Mouse (Mus musculus): ENCODE data around the gene Dcaf7. TPM values are rescaled to one million over a fixed set of nuclear protein-coding genes. Genes with fewer than 3 reads are reported as not detected.

Gene Dcaf7
- polyA plus RNA-seq, 1 experiment from 2014 or later: 43.8 TPM

Other genes starting within 250 kb of the Dcaf7 start
- gene Cyb561, start 83.5 kb upstream of the Dcaf7 start, polyA plus RNA-seq (2015; fragmentation: Nextera tagmentation; extraction: Ambion mirVana): 4.6 and 5.2 TPM in 2 replicates
- gene Ace, start 68.9 kb upstream of the Dcaf7 start, polyA plus RNA-seq (2015; fragmentation: Nextera tagmentation; extraction: Ambion mirVana): 0.96 and 1.1 TPM in 2 replicates
- not detected in 2 replicates for gene Ace3, start 42.2 kb upstream of the Dcaf7 start, polyA plus RNA-seq (2015; fragmentation: Nextera tagmentation; extraction: Ambion mirVana)
- gene Kcnh6, start 28.7 kb upstream of the Dcaf7 start, polyA plus RNA-seq (2015; fragmentation: Nextera tagmentation; extraction: Ambion mirVana): 0.13 and 0.17 TPM in 2 replicates
- 9.0 and 11.0 TPM in 2 replicates for gene Taco1, start 29.2 kb downstream of the Dcaf7 start, polyA plus RNA-seq (2015; fragmentation: Nextera tagmentation; extraction: Ambion mirVana)
- gene Map3k3, start 47.7 kb downstream of the Dcaf7 start, polyA plus RNA-seq (2015; fragmentation: Nextera tagmentation; extraction: Ambion mirVana): 20.5 and 21.3 TPM in 2 replicates
- not detected in 2 replicates for gene Gm10840, start 124.0 kb downstream of the Dcaf7 start, polyA plus RNA-seq (2015; fragmentation: Nextera tagmentation; extraction: Ambion mirVana)
- 119 TPM in 2 replicates for gene Limd2, start 124.0 kb downstream of the Dcaf7 start, polyA plus RNA-seq (2015; fragmentation: Nextera tagmentation; extraction: Ambion mirVana)
- 18.9 and 20.4 TPM in 2 replicates for gene Strada, start 165.3 kb downstream of the Dcaf7 start, polyA plus RNA-seq (2015; fragmentation: Nextera tagmentation; extraction: Ambion mirVana)
- gene Ccdc47, start 179.5 kb downstream of the Dcaf7 start, polyA plus RNA-seq (2015; fragmentation: Nextera tagmentation; extraction: Ambion mirVana): 79.6 and 81.5 TPM in 2 replicates
- gene Ddx42, start 180.1 kb downstream of the Dcaf7 start, polyA plus RNA-seq (2015; fragmentation: Nextera tagmentation; extraction: Ambion mirVana): 43.5 and 46.7 TPM in 2 replicates
- 36.6 and 37.4 TPM in 2 replicates for gene Ftsj3, start 219.2 kb downstream of the Dcaf7 start, polyA plus RNA-seq (2015; fragmentation: Nextera tagmentation; extraction: Ambion mirVana)
- 229 and 256 TPM in 2 replicates for gene Psmc5, start 219.3 kb downstream of the Dcaf7 start, polyA plus RNA-seq (2015; fragmentation: Nextera tagmentation; extraction: Ambion mirVana)
- gene Smarcd2, start 236.1 kb downstream of the Dcaf7 start, polyA plus RNA-seq (2015; fragmentation: Nextera tagmentation; extraction: Ambion mirVana): 17.9 and 20.4 TPM in 2 replicates
- gene Tcam1, start 239.8 kb downstream of the Dcaf7 start, polyA plus RNA-seq (2015; fragmentation: Nextera tagmentation; extraction: Ambion mirVana): 0.06 and 0.13 TPM in 2 replicates